Mouse (Mus musculus) kidney, embryonic 14.5 days (tissue): ENCODE measurements around the gene Ngef. TPM values are rescaled to one million over a fixed set of nuclear protein-coding genes. Genes with fewer than 3 reads are reported as not detected.

Experiments used
- ATAC-seq: fragments of 200-750 bp; cut with Nextera tagmentation; 2 replicates; pipeline ENCODE4 v1.8.0; 2017; ENCODE audit warnings: moderate number of reproducible peaks, mild to moderate bottlenecking, moderate TSS enrichment, moderate library complexity; ENCODE audit not compliant: low FRiP score, low TSS enrichment
- H3K27ac ChIP-seq: fragments of 300-500 bp; sonication (generic); 2 replicates; pipeline ENCODE4 v1.5.1; 2014; ENCODE audit warnings: low read depth, mild to moderate bottlenecking, low read length, moderate library complexity, mixed read lengths
- H3K27me3 ChIP-seq: fragments of 300-500 bp; sonication (generic); 2 replicates; pipeline ENCODE4 v1.6.1; 2014; ENCODE audit warnings: mild to moderate bottlenecking, low read length; ENCODE audit not compliant: control insufficient read depth, insufficient read depth
- H3K36me3 ChIP-seq: fragments of 300-500 bp; sonication (generic); 2 replicates; pipeline ENCODE4 v1.6.1; 2014; ENCODE audit warnings: low read length, mixed read lengths; ENCODE audit not compliant: control insufficient read depth, insufficient read depth
- H3K4me1 ChIP-seq: fragments of 300-500 bp; sonication (generic); 2 replicates; pipeline ENCODE4 v1.6.1; 2014; ENCODE audit warnings: low read length, mixed read lengths; ENCODE audit not compliant: control insufficient read depth, insufficient read depth
- H3K4me2 ChIP-seq: fragments of 300-500 bp; sonication (generic); replicated peaks from 2 replicates; pipeline ENCODE4 v1.6.1; 2014; ENCODE audit warnings: low read depth, mild to moderate bottlenecking, low read length
- H3K4me3 ChIP-seq: fragments of 300-500 bp; sonication (generic); 2 replicates; pipeline ENCODE4 v1.5.1; 2014; ENCODE audit warnings: mild to moderate bottlenecking, low read length
- H3K9ac ChIP-seq: fragments of 300-500 bp; sonication (generic); 2 replicates; pipeline ENCODE4 v1.6.1; 2014; ENCODE audit warnings: low read depth, mild to moderate bottlenecking, low read length, moderate library complexity
- H3K9me3 ChIP-seq: fragments of 300-500 bp; sonication (generic); 2 replicates; pipeline ENCODE4 v1.6.1; 2016; ENCODE audit warnings: low read length; ENCODE audit not compliant: control insufficient read depth
- WGBS: fragments of 180-500 bp; shearing (Covaris S2); extraction: QIAGEN DNeasy Blood & Tissue Kit; methylation state at CpG from one replicate; pipeline ENCODE4 v1.1.7; 2014; 5-methylcytosine and 5-hydroxymethylcytosine counted together
- polyA plus RNA-seq: library from polyadenylated mRNA; unstranded; fragments of >200 nt; fragmentation: Nextera tagmentation; extraction: Ambion mirVana; gene quantifications from 2 replicates; pipeline ENCODE4 v1.2.1, GENCODE M21; 2014

Ngef gene
- polyA plus RNA-seq = 0.96 and 1.5 TPM in 2 replicates

GRCm38 (mm10) chr1:87573800-87574215 is at the start of gene Ngef:
Gene Ngef, minus strand, starts transcription at chr1:87573870.
- ATAC-seq = 0 out of 2 replicates have a peak, but pooled peaks have one; percentile 32
- no peak within 1 kb of the TSS for H3K9ac ChIP-seq
- no peak within 1 kb of the TSS for H3K4me3 ChIP-seq

GRCm38 (mm10) chr1:87621858-87622279 is 48.2 kb upstream of the Ngef start:
- no peak for ATAC-seq
- H3K9ac ChIP-seq = no peak overlapping the region
- no peaks in the 10 kb centered on the region for H3K9me3 ChIP-seq
- no peaks in the 10 kb centered on the region for H3K4me1 ChIP-seq
- no peaks in the 10 kb centered on the region for H3K27me3 ChIP-seq
- WGBS = 61% methylated on average over 3 of the region's 3 CpGs
- no peaks in the 10 kb centered on the region for H3K36me3 ChIP-seq
- no peak overlapping the region for H3K4me3 ChIP-seq
- no peak overlapping the region for H3K27ac ChIP-seq
- H3K4me2 ChIP-seq = no peak overlapping the region

More at GRCm38 (mm10) chr1:87573800-87574215, at the start of gene Ngef:
- Histone ChIP-seq H3K4me2 (no peak within 1 kb of the TSS), H3K27me3 (no peaks in the 10 kb centered on the region), H3K36me3 (no peaks in the 10 kb centered on the region), H3K9me3 (no peaks in the 10 kb centered on the region), H3K27ac (peak within 1 kb of the TSS; percentile 51; the same call in 1 of the 2 replicates), H3K4me1 (peaks cover 4% of the 10 kb centered on the region; the same call in 1 of the 2 replicates)
- 63% methylated on average over 6 of the region's 6 CpGs for whole genome bisulfite sequencing

GRCm38 (mm10) chr1:87621146-87621857 is 47.6 kb upstream of the Ngef start:
- Histone ChIP-seq H3K9me3 (no peaks in the 10 kb centered on the region), H3K4me1 (no peaks in the 10 kb centered on the region), H3K4me2 (peak overlapping the region; percentile 28; the same call in 1 of the 2 replicates), H3K27me3 (no peaks in the 10 kb centered on the region), H3K36me3 (no peaks in the 10 kb centered on the region), H3K27ac (no peak overlapping the region), H3K4me3 (peak overlapping the region; percentile 22; the same call in 1 of the 2 replicates), H3K9ac (no peak overlapping the region)
- ATAC-seq = no peak
- WGBS = 83% methylated on average over 9 of the region's 9 CpGs

GRCm38 (mm10) chr1:87620693-87621092 is 47.0 kb upstream of the Ngef start:
- peak overlapping the region; percentile 14; the same call in 1 of the 2 replicates for H3K9ac ChIP-seq
- H3K4me3 ChIP-seq = peak overlapping the region; percentile 22
- no peaks in the 10 kb centered on the region for H3K36me3 ChIP-seq
- 81% methylated on average over 6 of the region's 6 CpGs for WGBS
- peak overlapping the region; percentile 28; the same call in 1 of the 2 replicates for H3K4me2 ChIP-seq
- H3K27me3 ChIP-seq = no peaks in the 10 kb centered on the region
- H3K4me1 ChIP-seq = no peaks in the 10 kb centered on the region
- H3K27ac ChIP-seq = peak overlapping the region; percentile 42; the same call in 1 of the 2 replicates
- peak; percentile 28; the same call in 1 of the 2 replicates for ATAC-seq
- H3K9me3 ChIP-seq = no peaks in the 10 kb centered on the region

GRCm38 (mm10) chr1:87620211-87620668 is 46.6 kb upstream of the Ngef start, which contains the start of gene Inpp5d:
Gene Inpp5d, plus strand, starts transcription at chr1:87620312.
- H3K27me3 ChIP-seq = no peaks in the 10 kb centered on the region
- WGBS = 78% methylated on average over 12 of the region's 12 CpGs
- H3K36me3 ChIP-seq = no peaks in the 10 kb centered on the region
- H3K4me1 ChIP-seq = no peaks in the 10 kb centered on the region
- H3K4me2 ChIP-seq = peak within 1 kb of the TSS; percentile 28; the same call in 1 of the 2 replicates
- no peak for ATAC-seq
- peak within 1 kb of the TSS; percentile 42; the same call in 1 of the 2 replicates for H3K27ac ChIP-seq
- peak within 1 kb of the TSS; percentile 22 for H3K4me3 ChIP-seq
- no peaks in the 10 kb centered on the region for H3K9me3 ChIP-seq
- peak within 1 kb of the TSS; percentile 14; the same call in 1 of the 2 replicates for H3K9ac ChIP-seq

- no peaks in the 10 kb centered on the region for H3K36me3 ChIP-seq
These were observed 41.1 kb upstream of the Ngef start for GRCm38 (mm10) chr1:87614576-87615295.

GRCm38 (mm10) chr1:87608416-87609046 is 34.9 kb upstream of the Ngef start:
- no peaks in the 10 kb centered on the region for H3K9me3 ChIP-seq

More at GRCm38 (mm10) chr1:87614576-87615295, 41.1 kb upstream of the Ngef start:
- H3K9me3 ChIP-seq = no peaks in the 10 kb centered on the region
- 96% methylated on average over 2 of the region's 2 CpGs for WGBS
- no peaks in the 10 kb centered on the region for H3K4me1 ChIP-seq
- H3K9ac ChIP-seq = no peak overlapping the region
- no peak overlapping the region for H3K4me3 ChIP-seq
- H3K4me2 ChIP-seq = no peak overlapping the region
- H3K27ac ChIP-seq = no peak overlapping the region
- no peak for ATAC-seq
- H3K27me3 ChIP-seq = no peaks in the 10 kb centered on the region

GRCm38 (mm10) chr1:87607385-87608091 is 33.9 kb upstream of the Ngef start:
- 82% methylated on average over 21 of the region's 21 CpGs for WGBS

More at GRCm38 (mm10) chr1:87608416-87609046, 34.9 kb upstream of the Ngef start:
- H3K4me1 ChIP-seq = no peaks in the 10 kb centered on the region
- no peak overlapping the region for H3K27ac ChIP-seq
- H3K36me3 ChIP-seq = no peaks in the 10 kb centered on the region
- ATAC-seq = no peak
- H3K4me3 ChIP-seq = no peak overlapping the region
- no peak overlapping the region for H3K4me2 ChIP-seq
- H3K9ac ChIP-seq = no peak overlapping the region
- H3K27me3 ChIP-seq = no peaks in the 10 kb centered on the region
- WGBS = 35% methylated on average over 7 of the region's 7 CpGs

More at GRCm38 (mm10) chr1:87607385-87608091, 33.9 kb upstream of the Ngef start:
- Histone ChIP-seq H3K9me3 (no peaks in the 10 kb centered on the region), H3K36me3 (no peaks in the 10 kb centered on the region), H3K27me3 (no peaks in the 10 kb centered on the region), H3K27ac (no peak overlapping the region), H3K4me1 (no peaks in the 10 kb centered on the region), H3K4me3 (no peak overlapping the region), H3K9ac (no peak overlapping the region), H3K4me2 (no peak overlapping the region)
- ATAC-seq = no peak
